Mouse (Mus musculus) B cell, adult 2 months (primary cell): Measurements from ENCODE around the gene C87436.

Source experiments
- DNase-seq, 2 experiments: peaks; one replicate each; pipeline ENCODE4 v3.0.0; 2022

C87436 gene

DNA sequence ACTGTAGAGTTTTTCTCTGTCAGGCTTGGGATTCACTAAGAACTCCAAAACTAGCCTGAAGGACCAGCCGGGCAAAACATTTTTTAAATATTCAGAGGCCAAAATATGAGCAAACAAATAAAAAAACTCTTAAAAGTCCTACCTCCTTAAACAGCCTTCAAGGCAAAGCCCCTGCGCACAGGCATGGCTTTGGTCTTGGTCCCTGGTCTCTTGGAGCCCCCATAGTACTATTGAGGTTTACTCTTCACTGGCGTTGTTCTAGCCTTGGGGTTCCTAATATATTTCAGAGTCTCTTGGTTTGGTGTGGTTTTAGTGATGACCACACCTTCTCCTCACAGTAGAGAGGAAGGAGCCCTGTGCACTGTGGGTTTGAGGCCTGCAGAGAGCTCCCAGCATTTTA is 6.6 kb upstream of the C87436 start:
- DNase-seq: no peak

DNA sequence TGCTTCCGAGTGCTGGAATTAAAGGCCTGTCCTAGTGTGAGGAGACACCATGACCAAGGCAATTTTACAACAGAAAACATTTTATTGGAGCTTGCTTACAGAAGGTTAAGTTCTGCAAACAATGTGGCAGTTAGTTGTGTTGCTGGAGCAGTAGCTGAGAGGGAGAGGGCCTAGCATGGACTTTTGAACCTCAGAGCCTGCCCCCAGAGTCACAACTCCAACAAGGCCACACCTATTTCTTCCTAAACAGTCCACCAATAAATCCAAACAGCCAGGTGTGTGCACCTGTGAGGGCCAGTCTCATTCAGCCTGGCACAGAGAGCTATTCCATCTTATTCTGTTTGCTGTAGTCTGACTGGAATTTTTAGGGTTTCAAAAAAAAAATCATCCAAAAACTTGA is 4.5 kb upstream of the C87436 start:
- no peak for DNase-seq

DNA sequence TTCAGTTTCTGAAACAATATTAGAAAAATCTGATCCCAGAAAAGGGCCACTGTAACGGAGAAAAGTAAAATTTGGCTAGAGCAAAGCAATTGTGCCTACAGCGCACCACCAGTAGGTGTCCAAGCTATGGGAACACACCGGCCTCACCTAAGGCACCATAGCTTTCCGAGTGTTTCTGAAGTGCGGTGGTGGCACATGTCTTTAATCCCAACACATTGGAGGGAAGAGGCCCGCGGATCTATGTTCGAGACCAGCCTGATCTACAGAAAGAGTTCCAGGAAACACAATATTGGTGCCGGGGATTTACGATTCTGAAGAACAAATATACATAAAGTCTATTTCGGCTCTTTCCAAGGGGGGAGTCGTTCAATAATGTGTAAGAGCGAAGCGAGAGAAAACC is 463 bp upstream of the C87436 start:
- peak; percentile 69 to 72 for DNase-seq

DNA sequence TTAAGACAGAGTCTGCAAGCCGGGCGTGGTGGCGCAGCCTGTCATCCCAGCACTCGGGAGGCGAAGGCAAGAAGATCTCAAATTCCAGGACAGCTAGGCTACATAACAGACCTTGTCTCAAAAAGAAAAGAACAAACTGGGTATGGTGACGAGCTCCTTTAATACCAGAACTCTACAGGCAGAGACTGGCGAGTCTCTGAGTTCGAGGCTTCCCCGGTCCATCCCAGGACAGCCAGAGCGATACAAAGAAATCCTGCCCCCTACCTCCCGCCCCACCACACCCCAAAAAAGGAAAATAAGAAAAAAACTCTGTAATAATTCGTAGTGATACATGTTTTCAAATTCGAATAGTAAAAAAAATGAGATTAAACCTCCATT is 934 bp downstream of the C87436 start:
- DNase-seq: no peak

DNA sequence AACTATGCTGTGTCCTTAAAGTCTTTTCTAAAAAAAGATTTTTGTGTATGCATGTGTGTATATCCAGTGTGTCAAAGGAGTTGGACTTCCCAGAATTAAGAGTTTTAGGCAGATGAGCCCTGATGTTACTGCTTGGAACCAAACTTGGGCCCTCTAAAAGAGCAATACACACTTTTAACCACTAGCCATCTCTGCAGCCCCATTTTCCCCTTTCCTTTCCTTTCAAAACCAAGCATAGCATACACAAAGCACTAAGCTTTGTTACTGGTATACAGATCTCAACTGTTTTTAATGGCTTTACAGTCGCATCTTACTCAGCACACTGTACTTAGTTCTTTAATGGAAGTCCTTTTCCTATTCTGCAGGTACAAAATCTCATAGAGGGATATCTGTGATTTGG is 1.4 kb downstream of the C87436 start:
- no peak for DNase-seq

DNA sequence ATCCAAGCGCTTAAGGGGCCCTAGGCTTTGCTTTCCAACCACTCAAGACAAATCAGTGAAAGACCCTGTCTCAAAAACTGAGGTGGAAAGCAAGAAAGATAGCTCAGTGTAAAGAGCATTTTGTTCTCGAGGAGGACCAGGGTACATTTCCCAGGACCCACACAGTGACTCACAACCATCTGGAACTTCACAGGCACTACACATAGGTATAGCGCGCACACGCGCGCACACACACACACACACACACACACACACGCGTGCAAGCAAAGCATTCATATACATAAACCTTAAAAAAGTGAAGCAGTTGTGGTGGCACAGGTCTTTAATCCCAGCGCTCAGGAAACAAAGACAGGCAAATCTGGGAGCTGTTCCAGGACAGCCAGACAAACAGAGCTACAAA is 3.4 kb downstream of the C87436 start:
- no peak for DNase-seq

DNA sequence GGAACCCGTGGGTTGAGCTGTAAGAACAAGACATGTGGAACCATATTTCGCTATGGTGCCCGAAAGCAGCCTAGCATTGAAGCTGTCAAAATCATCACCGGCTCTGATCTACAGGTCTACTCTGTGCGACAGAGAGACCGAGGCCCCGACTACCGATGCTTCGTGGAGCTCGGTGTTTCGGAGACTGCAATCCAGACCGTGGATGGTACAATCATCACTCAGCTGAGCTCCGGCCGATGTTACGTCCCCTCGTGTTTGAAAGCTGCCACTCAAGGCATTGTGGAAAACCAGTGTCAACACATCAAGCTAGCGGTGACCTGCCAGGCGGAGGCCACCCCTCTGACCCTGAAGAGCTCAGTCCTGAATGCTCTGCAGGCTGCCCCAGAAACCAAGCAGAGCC is 7.4 kb downstream of the C87436 start:
- no peak for DNase-seq

DNA sequence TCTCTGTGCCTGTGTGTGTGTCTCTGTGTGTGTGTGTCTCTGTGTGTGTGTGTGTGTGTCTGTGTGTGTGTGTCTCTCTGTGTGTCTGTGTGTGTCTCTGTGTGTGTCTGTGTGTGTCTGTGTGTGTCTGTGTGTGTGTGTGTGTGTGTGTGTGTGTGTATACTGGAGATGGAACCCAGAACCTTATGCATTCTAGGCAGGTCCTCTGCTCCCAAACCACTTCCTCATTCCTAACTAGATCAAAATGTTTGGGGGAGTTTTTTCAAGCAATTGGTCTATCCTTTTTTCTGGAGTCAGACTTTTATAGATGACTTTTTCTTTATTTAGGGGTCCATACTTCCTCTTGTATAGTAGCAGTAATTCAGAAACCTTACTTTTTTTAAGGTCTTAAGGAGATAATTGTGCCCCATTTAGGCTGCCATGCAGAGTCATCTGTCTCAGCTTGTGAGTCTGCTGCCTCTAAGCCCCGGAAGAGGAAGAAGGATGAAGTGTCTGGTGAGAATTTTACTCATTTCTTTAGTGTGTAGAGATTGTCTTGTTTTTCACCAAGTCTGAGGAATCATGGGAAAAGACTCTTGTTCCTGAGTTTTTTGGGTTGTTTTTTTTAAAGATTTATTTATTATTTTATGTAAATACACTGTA is 8.9 kb downstream of the C87436 start:
- DNase-seq: no peak

DNA sequence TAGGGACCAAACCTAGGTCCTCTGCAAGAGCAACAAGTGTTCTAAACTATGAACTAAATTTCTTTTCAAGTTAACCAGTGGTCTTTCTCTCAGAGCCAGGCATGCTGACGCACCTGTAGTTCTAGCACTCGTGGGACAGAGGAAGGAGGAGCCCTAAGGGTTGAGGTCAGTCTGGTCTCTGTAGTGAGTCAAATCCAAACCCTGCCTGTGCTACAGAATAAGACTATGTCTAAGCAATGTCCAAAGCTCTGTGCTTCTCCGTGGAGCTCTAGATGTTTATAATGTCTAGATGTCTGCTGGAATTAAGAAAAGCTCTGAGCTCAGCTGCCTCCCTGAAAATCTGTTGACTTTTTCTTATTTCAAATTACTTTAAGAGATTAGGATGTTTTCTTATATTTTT is 18.6 kb downstream of the C87436 start:
- DNase-seq: no peak

DNA sequence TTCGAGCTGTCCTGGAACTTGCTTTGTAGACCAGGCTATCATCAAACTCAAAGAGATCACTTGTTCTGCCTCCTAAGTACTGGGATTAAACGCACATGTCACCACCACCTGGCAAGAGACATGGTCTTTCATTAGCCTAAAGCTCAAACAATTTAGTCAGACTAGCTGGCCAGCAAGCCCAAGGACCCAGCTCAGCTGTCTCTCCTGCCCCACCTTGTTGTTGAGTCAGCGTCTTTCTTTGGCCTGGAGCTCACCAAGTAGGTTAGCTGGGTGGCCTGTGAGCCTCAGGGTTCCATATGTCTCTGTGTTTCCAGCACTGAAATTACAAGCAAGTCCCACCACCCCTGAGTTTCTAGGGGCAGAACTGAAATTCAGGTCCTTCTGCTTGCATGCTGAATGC is 24.9 kb downstream of the C87436 start:
- no peak for DNase-seq

DNA sequence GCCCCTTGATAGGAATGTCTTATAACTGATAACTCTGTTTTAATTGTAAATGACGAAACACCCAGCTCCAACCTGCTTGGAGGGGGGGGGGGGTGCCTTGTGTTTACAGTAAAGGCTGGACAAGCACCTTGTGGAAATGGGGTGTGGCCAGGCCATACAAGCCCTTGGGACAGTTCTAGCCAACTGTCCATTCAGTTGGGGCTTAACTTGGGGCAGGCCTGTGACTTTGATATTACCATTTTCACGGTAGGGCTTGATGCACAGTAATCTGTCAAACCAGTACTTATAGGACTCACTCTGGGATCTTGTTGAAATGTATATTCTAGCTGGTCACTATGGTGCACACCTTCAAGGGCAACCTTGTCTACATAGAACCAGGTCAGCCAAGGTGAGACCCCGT is 33.1 kb downstream of the C87436 start:
- no peak for DNase-seq

DNA sequence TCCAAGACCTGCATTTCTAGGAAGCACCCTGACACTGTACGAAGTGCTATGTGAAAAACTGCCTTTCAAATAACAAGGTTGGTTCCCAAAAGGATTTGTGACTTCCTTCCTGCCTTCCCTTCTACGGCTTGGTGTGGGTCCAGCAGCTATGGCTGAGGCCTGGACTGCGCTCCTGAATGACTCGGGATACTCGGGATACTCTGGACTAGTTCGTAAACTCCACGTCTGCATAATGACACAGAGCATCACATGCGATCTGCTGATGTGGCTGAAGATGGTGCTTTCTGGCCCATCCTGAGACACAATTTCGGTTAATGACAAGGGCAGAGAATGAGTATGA is 33.6 kb downstream of the C87436 start:
- DNase-seq: no peak

DNA sequence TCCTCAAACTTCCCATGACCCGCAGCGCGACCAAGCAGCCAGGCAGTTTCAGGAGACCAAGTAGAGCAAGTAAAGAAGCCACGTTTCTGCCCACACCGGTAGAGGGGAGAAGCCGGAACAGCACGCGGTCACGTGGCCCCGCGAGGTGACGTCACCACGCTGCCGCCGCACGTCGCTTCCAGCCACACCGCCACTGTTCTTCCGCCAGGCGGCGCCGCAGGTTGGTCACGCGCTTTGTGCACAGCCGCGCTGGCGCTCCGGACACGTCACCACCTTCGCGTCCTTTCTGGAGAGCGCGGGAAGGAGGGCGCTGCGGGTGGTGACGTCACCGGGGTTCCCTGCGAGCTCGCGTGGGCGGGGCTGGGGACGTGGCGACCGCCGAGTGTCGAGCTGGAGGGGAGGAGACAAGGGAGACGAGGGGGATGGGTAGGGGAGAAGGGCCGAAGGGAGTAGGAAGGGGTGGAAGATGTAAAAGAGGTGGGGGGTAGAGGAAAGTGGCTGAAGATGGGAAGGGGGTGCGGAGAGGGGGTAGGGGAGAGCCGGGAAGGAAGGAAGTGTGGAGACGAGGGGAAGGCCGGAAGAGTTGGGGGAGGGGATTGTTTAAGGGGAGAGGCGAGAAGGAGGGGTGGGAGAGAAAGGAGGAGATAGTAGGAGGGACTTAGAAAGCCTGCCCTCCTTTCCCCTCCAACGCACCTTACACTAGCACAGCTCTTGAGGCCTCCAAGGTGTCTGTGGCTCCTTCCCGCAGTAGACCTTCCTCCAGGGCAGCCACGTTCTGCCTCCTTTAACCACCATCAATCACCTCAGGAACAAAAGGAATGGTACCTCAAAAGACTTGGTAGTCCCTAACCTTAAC is 34.2 kb downstream of the C87436 start:
- DNase-seq: peak; percentile 100

DNA sequence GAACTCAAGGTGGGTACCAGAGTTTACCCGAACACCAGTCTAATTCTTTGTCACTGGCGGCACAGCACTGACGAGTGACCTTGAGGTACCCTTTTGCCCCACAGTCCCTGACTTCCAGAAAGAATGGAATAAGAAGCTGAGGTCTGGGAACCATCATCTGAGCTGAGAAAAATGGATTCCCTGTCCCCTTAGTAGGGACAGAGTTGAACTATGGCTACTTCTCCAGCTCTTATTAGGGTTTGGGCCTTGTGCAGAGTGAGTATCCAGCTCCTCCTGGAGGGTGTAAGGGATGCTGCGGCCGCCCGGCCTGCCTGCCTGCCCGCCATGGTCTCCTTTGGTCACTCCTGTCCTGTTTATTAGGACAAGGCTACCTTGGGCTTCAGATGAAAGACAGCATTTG is 34.9 kb downstream of the C87436 start:
- no peak for DNase-seq

DNA sequence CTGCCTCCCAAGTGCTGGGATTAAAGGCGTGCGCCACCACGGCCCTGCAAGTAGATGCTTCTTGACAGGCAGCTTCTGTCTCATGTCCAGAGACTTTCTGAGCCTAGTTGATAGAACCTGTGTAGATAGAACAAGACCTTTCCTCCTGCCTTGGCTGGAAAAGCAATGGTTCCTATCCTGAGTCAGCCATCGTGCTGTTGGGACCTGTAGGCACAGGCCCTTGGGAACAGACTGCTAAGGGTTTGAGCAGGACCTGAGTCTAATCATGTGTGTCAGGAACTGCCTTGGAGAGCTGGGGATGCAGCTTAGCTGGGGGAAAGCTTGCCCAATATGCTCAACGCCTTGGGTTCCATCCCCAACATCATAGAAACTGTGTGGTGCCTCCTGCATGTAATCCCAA is 35.9 kb downstream of the C87436 start:
- no peak for DNase-seq

DNA sequence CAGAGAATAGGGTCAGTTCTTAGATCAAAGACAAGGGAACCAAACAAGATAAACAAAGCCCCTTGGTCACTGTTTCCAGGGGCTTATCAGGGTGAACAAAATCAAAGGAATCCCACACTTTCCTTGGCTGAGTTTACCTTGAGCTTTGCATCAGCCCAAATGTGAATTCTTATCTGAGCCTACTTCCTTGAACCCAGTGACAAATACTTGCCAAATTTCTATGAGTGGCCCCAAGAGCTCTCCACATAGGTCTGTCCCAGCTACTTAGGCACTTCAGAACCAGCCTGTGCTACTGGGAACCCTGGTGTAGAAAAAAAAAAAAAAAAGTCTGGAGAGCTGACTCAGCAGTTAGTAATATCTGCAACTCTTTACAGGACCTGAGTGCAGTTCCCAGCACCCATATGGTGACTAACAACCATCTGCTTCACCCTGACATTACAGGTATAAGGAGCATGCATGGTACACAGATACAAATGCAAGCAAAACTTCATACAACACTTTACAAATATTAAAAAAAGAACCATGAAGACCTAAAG is 36.5 kb downstream of the C87436 start:
- DNase-seq: no peak

DNA sequence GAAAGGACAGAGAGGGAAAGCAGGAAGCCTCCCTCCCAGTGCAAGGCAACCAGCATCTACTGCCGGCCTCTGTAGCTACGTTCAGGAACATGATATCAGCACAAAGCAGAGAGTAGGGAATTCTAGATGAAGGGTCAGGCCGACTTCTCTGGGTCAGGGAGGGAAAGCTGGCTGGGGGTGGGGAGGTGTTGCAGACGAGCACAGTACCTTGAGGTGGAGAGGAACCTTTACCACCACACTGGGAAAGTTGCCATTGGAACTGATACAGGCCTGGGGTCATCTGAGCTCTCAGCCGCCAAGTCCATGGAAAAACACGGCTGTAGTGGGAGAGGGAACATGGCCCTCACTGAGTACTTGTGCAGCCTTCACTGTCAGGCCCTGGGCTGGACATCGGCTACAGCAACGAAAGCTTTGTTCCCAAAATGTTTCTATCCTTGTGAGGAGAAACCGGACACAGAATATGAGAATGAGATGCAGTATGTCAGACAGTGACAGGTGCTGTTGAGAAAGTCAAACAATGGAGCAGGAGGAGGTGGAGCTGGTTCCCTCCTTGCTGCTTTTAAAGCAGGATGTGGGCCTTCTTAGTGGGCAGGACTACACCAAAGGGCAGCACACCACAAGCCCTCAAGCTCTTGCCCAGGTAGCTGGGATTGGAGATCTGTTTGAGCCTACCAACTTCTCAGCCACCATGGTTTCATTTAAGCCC is 37.4 kb downstream of the C87436 start:
- no peak for DNase-seq

DNA sequence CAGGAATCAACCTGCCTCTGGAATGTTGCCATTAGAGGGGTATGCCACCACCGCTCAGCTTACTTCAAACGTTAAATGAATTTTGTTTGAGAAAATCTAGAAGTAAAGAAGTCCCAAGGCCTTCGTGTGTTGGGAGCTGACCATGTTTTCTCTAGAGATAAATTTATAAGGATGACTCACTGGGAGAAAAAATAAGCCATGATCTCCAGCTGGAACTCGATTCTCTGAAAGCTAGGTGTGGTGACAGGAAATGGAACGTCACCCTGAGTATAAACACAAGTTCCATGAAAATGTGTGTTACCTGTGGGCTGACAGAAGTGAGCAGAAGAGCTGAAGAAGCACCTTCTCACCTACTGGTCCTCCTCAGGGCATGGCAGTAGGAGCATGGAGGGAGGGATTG is 38.8 kb downstream of the C87436 start:
- no peak for DNase-seq

DNA sequence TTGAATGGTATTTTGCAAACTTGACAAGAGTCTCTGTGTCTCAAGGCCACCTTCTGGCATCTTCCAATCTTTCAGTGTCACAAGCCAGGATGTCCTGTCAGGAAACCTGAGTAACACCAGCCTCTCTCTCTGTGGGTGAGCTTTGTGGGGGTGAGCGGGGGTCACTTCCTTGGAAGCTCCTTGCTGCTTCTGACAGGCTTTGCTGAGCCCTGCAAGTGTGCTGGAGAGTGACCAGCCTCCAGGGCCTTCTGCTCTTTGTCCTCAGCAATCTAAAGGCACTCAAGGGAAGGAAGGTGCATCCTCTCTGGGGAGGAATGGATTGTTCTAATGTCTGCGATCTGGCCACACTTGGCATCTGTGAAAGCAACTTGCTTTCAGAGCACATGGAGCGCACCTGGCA is 41.1 kb downstream of the C87436 start:
- DNase-seq: no peak

DNA sequence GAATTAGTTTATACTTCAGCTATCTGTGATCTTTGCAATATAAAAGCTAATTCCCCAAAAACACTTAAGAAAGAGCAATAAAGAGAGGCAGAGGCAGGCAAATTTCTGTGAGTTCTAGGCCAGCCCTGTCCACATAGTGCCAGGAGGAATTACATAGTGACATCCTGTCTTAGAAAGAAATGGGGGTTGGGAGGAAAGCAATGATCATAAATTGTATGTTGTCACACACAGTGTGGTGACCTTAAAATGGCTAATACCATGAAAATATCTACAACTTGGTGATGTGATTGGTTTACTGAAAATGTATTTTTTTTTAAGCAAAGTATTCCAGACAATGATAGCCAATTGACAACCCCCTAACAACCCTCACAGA is 41.6 kb downstream of the C87436 start:
- DNase-seq: no peak

DNA sequence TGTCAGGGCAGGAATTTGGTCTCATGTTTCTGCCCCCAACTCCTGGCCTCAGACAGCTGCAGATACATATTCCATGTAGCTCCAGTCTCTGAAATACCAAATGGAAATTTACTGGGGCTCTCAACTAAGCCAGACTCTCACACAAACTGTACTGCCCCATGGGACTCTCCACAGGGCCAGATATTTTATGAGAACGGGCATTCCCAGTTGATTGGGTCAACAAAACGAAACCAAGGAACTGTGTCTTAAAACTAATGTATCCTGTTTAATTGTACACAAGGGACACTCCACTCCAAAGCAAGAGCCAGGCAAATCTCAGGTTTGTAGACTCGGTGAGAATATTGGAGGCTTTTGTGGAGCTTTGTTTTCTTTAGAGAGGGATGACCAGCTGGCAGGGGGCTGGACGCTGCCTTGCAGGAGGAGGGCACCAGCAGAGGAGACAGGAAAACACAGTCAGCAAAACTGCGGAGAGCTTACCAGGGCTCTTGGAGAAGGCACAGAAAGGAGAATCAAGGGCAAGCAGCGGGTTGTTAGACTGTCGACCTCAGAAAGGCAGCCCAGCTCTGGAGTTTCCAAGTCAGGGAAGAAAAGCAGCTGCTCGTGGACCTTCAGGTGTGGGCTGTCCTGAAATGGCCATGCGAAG is 42.1 kb downstream of the C87436 start:
- no peak for DNase-seq

DNA sequence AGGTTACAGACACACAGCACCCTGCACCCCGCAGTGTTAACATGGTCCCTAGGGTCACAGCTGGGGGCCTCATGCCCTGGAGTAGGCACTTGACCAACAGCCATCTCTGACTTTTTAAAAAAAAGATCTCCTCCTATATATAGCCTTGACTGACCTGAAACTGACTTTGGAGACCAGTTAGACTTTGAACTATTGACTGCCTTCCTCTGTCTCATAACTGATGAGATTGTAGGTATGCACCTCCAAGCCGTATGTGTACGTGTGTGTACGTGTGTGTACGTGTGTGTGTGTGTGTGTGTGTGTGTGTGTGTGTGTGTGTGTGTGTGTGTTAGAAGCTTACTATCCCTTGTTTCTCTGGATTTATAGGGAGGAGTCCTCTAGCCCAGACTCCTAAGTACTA is 43.7 kb downstream of the C87436 start:
- no peak for DNase-seq

DNA sequence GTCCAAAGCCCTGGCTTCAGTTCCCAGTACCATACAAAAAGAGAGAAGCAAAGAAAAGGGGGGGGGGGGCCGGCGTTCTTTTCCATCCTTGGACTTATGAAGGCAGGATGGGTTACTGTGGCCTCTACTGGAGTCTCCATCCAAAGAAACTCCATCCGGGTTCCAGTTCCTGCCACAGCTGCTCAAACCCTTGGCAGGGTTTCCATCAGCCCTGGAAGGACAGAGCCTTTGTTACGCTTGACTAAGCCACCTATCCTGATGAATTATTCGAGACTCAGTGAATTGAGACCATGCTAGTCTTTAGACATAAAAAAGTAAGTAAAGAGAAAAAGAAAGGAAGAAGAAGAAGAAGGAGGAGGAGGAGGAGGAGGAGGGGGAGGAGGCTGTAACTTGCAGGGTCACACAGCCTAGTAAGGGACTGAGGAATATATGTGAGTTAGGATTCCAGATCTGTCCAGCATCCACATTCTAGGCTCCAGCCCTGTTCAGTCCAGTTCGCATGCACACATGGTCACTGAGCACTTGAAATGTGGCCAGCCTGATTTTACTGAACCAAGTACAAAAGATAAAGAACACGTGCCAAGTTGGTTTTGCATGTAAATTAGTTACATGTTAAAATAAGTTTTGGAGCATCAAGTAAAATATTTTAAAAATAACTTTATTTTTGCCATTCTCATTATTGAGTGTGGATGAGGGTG is 47.9 kb downstream of the C87436 start:
- DNase-seq: no peak
